In the genomic region with DNA sequence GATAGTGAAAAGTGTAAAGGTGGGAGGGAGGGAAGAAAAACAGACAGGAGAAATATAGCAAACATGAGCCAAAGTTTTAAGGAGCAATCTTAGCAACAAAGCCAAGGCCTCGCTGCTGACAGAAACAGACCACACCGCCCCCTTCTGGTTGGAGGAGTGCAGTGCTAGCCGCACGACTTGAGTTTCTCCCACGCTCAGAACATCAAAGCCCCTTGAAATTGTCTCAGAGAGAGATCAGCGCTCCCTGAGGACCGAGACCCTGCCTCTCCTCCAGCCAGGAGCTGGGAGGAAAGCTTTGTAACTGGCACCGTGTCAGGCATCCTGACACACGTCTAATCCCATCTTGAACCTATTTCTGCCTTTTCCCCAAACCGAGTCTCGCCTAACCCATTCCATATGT, we compare ENCODE assay signal across 7 mouse cellular contexts.
DNase-seq lines count a peak whose midpoint lies in the region; ATAC-seq and TF ChIP-seq lines count a peak whose summit lies in the region.

No protein-coding gene starts in this region.

- peak; percentile 89 for TF ChIP-seq CTCF in ES-Bruce4 (IDR thresholded peaks at IDR 0.05; ENCODE audit: low read depth, low read length)

- no peak overlapping the region for H3K27ac ChIP-seq in ES-Bruce4 (ENCODE audit: insufficient read depth, low read length)

- no peak overlapping the region for H3K4me3 ChIP-seq in ES-Bruce4 (ENCODE audit: low read depth, low read length)

- ATAC-seq in frontal cortex, adult (ENCODE audit: low TSS enrichment): peak; percentile 52

- no peaks in the 10 kb centered on the region for H3K9me3 ChIP-seq in ES-Bruce4 (replicated peaks; ENCODE audit: control insufficient read depth, insufficient read depth, low read length, poor library complexity, severe bottlenecking)

- DNase-seq in A20 (ENCODE audit: low read depth, low spot score): peak; percentile 65
- peak; percentile 31 to 66 for DNase-seq in cerebellum, adult 18-20 months
- peak; percentile 87 for DNase-seq in kidney, postnatal 10 days
- peak; percentile 56 to 59 for DNase-seq in lung, adult 18-20 months
- peak; percentile 44 for DNase-seq in skeletal muscle tissue, adult 2 months (ENCODE audit: low read depth, low spot score)

- no peak for TF ChIP-seq POLR2A in ES-Bruce4 (IDR thresholded peaks at IDR 0.05; ENCODE audit: insufficient read depth, low read length)

- H3K27me3 ChIP-seq in ES-Bruce4 (ENCODE audit: control insufficient read depth, insufficient read depth, low read length, poor library complexity, severe bottlenecking): no peaks in the 10 kb centered on the region

- no peak for TF ChIP-seq EP300 in ES-Bruce4 (IDR thresholded peaks at IDR 0.05; ENCODE audit: insufficient read depth, low read depth, low read length)

- no peak overlapping the region for H3K9ac ChIP-seq in ES-Bruce4 (ENCODE audit: low read depth, poor library complexity, severe bottlenecking)

- no peaks in the 10 kb centered on the region for H3K4me1 ChIP-seq in ES-Bruce4 (ENCODE audit: control insufficient read depth, insufficient read depth, low read length)

- no peaks in the 10 kb centered on the region for H3K36me3 ChIP-seq in ES-Bruce4 (ENCODE audit: control insufficient read depth, insufficient read depth, low read length, poor library complexity, severe bottlenecking)
